Mouse (Mus musculus) intestine, embryonic 14.5 days (tissue): ENCODE results near the gene Mab21l2. TPM values are rescaled to one million over a fixed set of nuclear protein-coding genes. Genes with fewer than 3 reads are reported as not detected.

Experiments
- ATAC-seq: fragments of 200-750 bp; cut with Nextera tagmentation; replicated peaks from 2 replicates; pipeline ENCODE4 v1.8.0; 2017; ENCODE audit warnings: low read depth, moderate number of reproducible peaks, moderate TSS enrichment, moderate library complexity; ENCODE audit not compliant: low FRiP score, low TSS enrichment
- DNase-seq: peaks from one replicate; pipeline ENCODE4 v3.0.0-alpha.2; 2018; ENCODE audit warnings: low spot score
- H3K27ac ChIP-seq: fragments of 300-500 bp; sonication (generic); 2 replicates; pipeline ENCODE4 v1.5.1; 2014; ENCODE audit warnings: low read depth, mild to moderate bottlenecking, control low read depth
- H3K27me3 ChIP-seq: fragments of 300-500 bp; sonication (generic); replicated peaks from 2 replicates; pipeline ENCODE4 v1.6.1; 2014; ENCODE audit warnings: low read length, control low read depth; ENCODE audit not compliant: control insufficient read depth, insufficient read depth
- H3K36me3 ChIP-seq: fragments of 300-500 bp; sonication (generic); 2 replicates; pipeline ENCODE4 v1.6.1; 2014; ENCODE audit warnings: low read length, control low read depth; ENCODE audit not compliant: control insufficient read depth, insufficient read depth
- H3K4me1 ChIP-seq: fragments of 300-500 bp; sonication (generic); replicated peaks from 2 replicates; pipeline ENCODE4 v1.6.1; 2014; ENCODE audit warnings: low read length, control low read depth, mixed read lengths; ENCODE audit not compliant: control insufficient read depth, insufficient read depth
- H3K4me2 ChIP-seq: fragments of 300-500 bp; sonication (generic); 2 replicates; pipeline ENCODE4 v1.6.1; 2014; ENCODE audit warnings: low read length
- H3K4me3 ChIP-seq: fragments of 300-500 bp; sonication (generic); 2 replicates; pipeline ENCODE4 v1.5.1; 2014; ENCODE audit warnings: low read depth, low read length, control low read depth, mixed read lengths
- H3K9ac ChIP-seq: fragments of 300-500 bp; sonication (generic); 2 replicates; pipeline ENCODE4 v1.6.1; 2014; ENCODE audit warnings: mild to moderate bottlenecking, low read length
- H3K9me3 ChIP-seq: fragments of 300-500 bp; sonication (generic); 2 replicates; pipeline ENCODE4 v1.6.1; 2016; ENCODE audit warnings: low read length, control low read depth; ENCODE audit not compliant: control insufficient read depth
- WGBS: fragments of 180-500 bp; shearing (Covaris S2); extraction: QIAGEN DNeasy Blood & Tissue Kit; methylation state at CpG from one replicate; pipeline ENCODE4 v1.1.7; 2014; 5-methylcytosine and 5-hydroxymethylcytosine counted together
- polyA plus RNA-seq: library from polyadenylated mRNA; unstranded; fragments of >200 nt; fragmentation: Nextera tagmentation; extraction: Ambion mirVana; gene quantifications from 2 replicates; pipeline ENCODE4 v1.2.1, GENCODE M21; 2014

The Mab21l2 gene
- polyA plus RNA-seq, 1 experiment from 2014 or later, result 178 TPM

- ATAC-seq (no peak), DNase-seq (no peak)
Observed at GRCm38 (mm10) chr3:86522880-86523505, 25.4 kb downstream of the Mab21l2 start.

DNA sequence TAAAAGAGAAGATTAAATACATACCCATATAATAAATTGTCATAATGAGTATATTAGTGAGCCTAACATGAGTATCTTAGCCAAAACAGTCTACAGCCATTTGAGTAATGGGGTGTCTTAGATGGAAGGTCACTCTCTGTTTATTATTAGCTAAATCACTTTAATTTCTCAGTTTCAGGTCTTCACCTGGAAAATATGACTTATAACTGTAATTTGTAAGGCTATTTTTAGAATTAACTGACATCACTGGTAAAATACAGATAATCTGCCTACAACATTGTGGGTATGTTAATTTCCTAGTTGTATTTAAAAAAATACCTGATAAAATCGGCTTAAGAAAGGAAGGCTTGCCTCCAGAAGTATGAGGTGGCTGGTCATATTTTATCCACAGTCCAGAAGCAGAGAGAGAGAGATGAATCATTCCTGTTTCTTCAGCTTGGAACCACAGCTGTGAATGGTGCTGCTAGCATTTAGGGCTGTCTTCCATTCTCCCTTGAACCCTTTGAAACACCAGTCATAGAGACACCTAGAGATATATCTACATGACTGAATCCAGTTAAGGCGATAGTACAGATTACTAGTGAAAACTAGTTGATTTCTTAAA lies 29.8 kb downstream of the Mab21l2 start:
- ATAC-seq, result no peak
- Histone ChIP-seq H3K4me2 (no peak overlapping the region), H3K9me3 (no peaks in the 10 kb centered on the region), H3K27me3 (no peaks in the 10 kb centered on the region), H3K27ac (no peak overlapping the region), H3K9ac (no peak overlapping the region), H3K36me3 (no peaks in the 10 kb centered on the region), H3K4me1 (no peaks in the 10 kb centered on the region), H3K4me3 (no peak overlapping the region)
- WGBS, result 84% methylated on average over 2 of the region's 2 CpGs
- DNase-seq, result no peak

More at GRCm38 (mm10) chr3:86522880-86523505, 25.4 kb downstream of the Mab21l2 start:
- Histone ChIP-seq H3K9ac (no peak overlapping the region), H3K36me3 (no peaks in the 10 kb centered on the region), H3K27ac (no peak overlapping the region), H3K27me3 (no peaks in the 10 kb centered on the region), H3K4me1 (no peaks in the 10 kb centered on the region), H3K4me2 (no peak overlapping the region), H3K4me3 (no peak overlapping the region), H3K9me3 (no peaks in the 10 kb centered on the region)
- 92% methylated on average over 3 of the region's 3 CpGs for WGBS

DNA sequence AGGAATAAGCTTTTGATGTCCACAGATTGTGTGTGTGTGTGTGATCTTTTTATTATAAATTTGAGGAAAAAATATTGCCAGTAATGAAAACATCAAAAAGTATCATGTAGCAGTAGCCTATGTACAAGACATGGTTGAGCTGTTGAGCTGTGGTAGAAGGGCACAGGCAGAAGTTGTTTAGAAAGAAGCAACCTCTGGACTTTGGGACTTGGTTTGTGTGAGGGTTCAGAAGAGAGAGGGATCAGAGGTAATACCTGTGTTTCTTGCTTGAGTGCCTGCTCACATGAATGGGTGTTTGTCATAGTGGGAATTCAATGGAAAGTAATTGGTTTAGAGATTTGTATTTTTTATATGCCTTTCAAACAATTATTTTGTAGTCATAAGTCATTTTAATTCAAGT lies 47.8 kb downstream of the Mab21l2 start:
- Histone ChIP-seq H3K4me3 (no peak overlapping the region), H3K4me2 (no peak overlapping the region), H3K9me3 (no peaks in the 10 kb centered on the region), H3K27me3 (no peaks in the 10 kb centered on the region), H3K9ac (no peak overlapping the region), H3K27ac (no peak overlapping the region), H3K4me1 (no peaks in the 10 kb centered on the region), H3K36me3 (no peaks in the 10 kb centered on the region)
- DNase-seq, result no peak
- no peak for ATAC-seq
